Mouse (Mus musculus): ENCODE measurements around the gene Bckdha.

- no peak for TF ChIP-seq POLR2AphosphoS5 (IDR thresholded peaks at IDR 0.05; ENCODE audit: insufficient replicate concordance, low read depth, low read length)
- TF ChIP-seq CTCF (IDR thresholded peaks at IDR 0.05; ENCODE audit: low read depth, low read length): no peak
- no peak for TF ChIP-seq TAL1 (conservative IDR thresholded peaks at IDR 0.05; ENCODE audit: low read depth, low read length)
- TF ChIP-seq GATA1 (IDR thresholded peaks at IDR 0.05; ENCODE audit: borderline replicate concordance, low read length): no peak
These were observed 14.2 kb downstream of the Bckdha start for GRCm38 (mm10) chr7:25644631-25645030.

All from G1E (cell line).